Mouse (Mus musculus) 416B (cell line): ENCODE data around the gene Bnc1.

Experiments
- DNase-seq: peaks from one replicate; pipeline ENCODE4 v3.0.0; 2011; ENCODE audit warnings: low read depth

Bnc1 gene

DNA sequence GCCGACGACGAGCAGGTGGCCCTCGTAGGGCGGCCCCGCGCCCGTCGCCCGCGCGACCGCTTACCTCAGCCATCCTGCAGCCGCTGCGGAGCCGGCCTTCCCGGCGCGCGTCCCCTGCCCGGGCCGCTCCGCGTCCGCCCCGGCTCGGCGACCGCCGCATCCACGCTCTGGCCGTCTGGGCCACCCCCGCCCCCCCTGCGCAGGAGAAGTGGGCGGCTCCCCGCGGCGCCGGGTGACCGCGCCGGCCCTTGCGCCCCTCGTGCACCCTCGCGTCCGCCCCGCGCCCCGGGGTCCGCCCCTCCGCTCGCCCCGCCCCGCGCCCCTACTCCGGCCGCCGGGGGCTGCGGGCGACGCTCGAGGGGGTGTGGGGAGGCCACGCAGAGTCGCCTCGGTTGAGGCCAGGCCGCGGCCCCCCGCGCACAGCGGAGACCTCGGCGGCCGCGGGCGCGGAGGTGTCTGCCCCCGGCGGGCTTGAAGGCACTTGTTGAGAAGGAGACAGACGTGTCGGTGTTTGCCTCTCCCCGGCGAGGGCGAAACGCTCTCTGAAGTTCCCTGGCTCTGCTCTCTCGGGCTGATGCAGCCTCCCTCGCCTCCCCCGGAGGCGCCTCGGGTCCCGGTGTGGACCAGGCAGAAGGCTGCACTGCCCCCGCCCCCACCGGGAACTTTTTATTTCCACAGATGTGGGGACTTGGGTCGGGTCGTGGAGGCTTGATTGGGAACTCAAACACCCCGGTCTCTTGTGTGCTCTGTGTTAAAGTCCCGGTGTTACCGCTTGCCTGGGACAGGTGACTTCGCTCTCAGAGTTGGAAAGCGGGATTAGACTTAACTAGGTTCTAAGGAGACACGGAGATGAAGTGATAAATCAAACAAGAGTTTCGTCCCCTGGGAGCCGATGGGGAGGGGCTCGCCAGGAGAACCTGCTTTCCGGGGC is at the start of gene Bnc1:
TSS of gene Bnc1 (minus strand) at position 162 of the 931 bp plus-strand sequence.
- no peak for DNase-seq

DNA sequence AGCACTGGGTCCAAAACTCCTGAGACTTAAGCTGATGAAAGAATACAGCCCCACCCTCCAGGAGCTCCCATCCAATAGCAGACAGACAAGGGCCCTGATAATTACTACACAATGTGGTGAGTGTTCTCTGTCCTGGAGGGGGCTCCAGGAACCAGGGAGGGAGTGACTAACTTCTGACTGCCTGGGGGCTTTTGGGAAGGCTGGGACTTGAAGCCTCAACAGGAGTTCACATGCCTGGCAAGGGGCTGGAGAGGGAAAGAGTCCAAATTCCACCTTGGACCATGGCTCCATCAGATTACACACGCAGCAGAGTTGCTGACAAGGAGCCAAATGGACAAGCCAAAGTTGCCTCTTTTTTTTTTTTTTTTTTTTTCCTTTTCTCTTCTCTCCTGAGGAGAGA is 41.3 kb upstream of the Bnc1 start:
- DNase-seq: no peak

- peak; percentile 2 for DNase-seq
These were observed 37.6 kb upstream of the Bnc1 start for GRCm38 (mm10) chr7:82029666-82030065.

DNA sequence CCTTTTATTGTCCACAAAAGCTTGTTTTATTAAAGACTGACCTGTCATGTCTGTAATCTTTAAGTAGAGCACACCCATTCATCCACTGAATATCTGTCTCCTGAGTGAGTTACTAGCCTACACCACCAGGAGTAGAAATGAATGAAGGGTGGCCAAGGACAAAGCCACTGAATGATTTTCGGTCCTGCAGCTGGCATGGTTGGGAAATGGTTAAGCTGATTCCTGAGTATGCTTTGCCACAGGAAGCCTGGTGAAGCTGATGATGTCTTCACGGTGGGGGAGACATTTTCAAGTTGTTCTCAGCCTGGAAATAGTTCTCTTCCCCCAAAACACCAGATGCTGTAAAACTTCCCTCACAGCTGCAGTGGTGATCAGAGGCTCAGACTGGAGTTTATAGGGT is 33.7 kb upstream of the Bnc1 start:
- peak; percentile 2 for DNase-seq

DNA sequence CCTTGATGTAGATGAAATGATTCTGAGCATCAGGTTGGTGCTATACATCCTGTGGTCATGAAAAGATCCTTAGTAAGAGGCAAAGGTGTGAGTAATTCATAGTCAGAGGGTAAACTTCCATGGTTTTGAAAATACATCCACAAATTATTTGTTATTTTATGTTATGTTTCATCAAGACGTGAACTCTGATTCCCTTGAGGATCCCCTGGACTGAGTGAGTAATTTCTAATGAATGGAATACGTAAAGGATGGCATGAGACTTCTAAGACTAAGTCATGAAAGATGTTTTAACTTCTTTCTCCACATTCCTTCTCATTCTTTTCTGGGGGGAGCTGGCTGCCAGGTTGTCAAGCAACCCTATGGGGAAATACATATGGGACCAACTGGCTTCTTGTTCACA is 31.6 kb upstream of the Bnc1 start:
- DNase-seq: no peak

DNA sequence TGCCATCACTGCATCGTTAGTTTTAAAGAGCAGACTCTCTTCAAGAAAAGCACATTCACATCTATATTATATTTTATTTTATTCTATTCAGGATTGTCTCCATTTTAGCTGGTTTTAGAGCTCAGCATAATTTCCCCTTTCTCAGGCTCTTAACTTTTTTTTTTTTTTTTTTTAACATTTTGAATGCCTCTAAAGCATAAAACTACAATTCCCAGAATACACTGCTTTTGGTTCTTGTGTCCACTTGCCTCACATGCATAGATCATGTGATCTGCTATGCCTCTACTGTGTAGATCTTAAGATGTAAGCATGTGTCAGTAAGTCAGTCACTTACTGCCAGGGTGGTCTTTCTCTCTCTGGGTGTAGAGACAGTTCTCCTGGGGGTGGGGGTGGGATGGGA is 30.3 kb upstream of the Bnc1 start:
- no peak for DNase-seq

- DNase-seq: no peak
These were observed 25.9 kb upstream of the Bnc1 start for GRCm38 (mm10) chr7:82018031-82018430.

- no peak for DNase-seq
These were observed 24.9 kb upstream of the Bnc1 start for GRCm38 (mm10) chr7:82016751-82017710.

GRCm38 (mm10) chr7:82012472-82012871 is 20.4 kb upstream of the Bnc1 start:
- DNase-seq: no peak

DNA sequence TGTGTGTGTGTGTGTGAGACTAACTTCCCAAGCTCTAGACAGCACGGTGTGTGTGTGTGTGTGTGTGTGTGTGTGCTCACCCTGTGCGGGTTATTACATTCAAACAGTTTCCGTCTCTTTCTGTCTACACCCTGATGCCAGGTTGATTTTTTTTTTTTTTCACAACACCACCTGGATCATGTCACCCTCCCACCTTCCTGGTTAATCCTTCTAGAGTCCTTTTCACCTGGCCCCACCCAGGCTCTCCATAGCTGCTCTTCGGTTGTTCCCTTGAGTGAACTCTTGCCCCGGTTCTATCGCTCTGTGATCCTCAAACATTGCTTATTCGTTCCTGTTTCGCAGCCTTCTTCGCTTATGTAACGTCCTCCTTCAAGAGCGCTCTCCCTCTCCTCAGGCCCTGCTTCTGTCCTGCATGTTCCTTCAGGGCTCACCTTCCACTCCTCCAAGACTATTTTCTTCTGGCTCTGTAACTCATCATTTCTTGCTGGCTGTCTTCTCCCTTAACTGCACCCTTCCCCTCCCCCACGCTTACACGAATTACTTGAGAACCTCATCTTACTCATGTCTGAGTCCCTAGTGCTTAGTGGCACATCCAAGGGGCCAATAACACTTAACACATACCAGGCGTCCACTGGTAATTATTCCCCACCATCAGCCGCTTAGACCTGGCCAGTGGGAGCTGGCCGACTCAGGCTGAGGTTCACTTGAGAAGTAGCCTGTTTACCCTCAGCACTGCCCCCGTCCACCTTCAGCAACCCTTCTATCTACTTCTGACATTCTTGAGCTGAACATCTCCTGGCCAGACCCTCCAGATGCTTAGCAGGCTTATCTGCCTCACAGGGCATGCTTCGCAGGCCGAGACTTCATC is 19.7 kb upstream of the Bnc1 start:
- DNase-seq: no peak

GRCm38 (mm10) chr7:82007151-82007550 is 15.1 kb upstream of the Bnc1 start:
- DNase-seq: no peak

GRCm38 (mm10) chr7:82004228-82004627 is 12.1 kb upstream of the Bnc1 start:
- DNase-seq: no peak

DNA sequence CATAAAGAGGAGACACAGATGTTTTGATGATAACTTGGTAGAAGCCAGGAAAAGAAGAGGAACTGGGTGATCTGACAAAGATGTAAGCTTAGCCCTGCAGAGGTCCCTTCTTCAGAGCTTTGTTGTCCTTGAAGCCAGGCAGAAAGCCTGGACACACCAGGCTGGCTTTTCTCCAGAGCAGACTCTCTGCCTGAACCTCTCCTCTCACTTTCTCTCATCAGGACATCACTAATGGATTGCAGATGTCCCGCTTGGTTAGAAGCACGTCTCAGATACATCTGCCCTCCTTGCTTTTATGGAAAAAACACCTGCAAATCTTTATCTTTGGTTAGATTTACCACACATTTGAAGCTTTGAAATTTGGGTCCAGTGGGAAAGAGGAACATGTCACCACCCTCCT is 7.7 kb upstream of the Bnc1 start:
- DNase-seq: no peak

DNA sequence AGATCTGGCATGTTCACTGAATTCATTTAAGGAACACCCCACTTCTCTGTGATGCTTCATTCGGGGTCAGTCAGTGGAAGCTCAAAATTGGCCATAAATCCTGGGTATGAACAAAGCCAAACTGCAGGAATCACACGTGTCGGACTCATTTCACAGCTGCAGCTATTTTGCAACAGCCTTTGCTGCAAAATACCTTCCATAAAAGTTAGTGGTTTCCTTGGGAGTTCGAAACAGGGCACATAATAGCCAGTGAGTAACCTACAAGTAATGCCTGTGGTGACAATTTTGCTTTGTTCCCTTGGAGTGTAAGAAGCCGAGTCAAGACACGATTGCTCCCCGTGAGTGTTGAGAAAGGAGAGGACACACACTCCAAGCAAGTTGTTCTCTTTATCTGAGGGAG is 7.3 kb upstream of the Bnc1 start:
- no peak for DNase-seq

DNA sequence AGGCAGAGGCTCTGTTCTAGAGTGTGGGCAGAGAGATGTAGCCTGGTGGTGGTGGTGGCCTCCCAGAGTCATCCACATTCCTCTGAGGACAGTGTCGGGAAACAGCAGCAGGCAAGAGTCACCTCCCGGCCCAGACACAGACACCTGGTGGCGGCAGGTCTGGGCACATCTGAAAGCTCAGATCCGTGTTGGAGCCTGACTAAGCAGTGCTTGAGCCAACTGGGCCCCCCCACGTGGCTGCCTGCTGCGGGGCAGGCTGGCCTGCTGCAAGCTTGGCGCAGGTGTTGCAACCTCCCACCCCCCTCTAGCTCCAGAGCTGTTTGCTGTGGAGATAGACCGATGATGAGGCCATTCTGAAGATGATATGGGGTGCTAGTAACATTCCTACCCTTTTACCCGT is 3.9 kb upstream of the Bnc1 start:
- DNase-seq: no peak

GRCm38 (mm10) chr7:81995126-81995525 is 3.0 kb upstream of the Bnc1 start:
- no peak for DNase-seq

- DNase-seq: no peak
These were observed 1.0 kb upstream of the Bnc1 start for GRCm38 (mm10) chr7:81993140-81993539.

GRCm38 (mm10) chr7:81991611-81992061 is 456 bp downstream of the Bnc1 start:
- DNase-seq: no peak

DNA sequence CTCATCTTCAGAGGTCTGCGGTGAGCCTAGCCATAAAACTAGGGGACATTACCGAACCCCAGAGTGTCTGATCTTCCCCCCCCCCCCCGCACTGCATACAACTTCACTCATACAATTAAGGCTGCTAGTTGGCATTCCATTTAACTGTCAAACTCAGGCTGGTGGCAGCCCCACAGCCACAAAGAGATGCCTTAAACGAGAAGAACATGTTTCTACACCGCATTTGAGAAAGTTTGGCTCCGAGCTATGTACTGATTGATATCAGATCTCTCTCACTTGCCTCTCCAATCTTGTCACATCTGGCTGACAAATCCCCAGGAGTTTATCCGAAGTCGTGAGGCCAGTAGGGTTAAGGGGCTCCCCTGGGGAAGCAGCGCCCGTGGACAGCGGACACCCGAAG is 976 bp downstream of the Bnc1 start:
- no peak for DNase-seq

GRCm38 (mm10) chr7:81983651-81984050 is 8.4 kb downstream of the Bnc1 start:
- no peak for DNase-seq

DNA sequence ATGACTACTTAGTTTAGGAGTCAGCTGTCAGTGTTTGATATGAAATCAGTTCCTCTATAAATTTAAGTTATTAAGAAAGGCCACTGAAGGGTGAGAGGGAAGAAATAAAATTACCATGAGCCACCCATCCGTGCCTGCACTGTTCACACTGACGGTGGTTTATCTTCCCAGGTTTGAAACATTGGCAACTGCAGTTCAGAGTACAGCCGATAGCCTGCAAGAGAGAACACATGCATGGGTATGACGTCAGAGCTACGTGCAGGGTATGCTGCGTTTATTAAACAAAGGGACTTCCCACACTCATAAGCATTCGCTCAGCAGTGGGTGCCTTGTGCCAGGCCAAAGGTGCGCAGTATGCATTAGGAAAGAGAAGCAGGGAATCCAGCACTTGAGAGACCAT is 13.8 kb downstream of the Bnc1 start:
- DNase-seq: no peak

- DNase-seq: no peak
These were observed 17.5 kb downstream of the Bnc1 start for GRCm38 (mm10) chr7:81974616-81975015.
